ENCODE assay signal across 8 mouse cellular contexts in genomic region chr4:47603847-47604397, GRCm38 (mm10).
DNase-seq lines count a peak whose midpoint lies in the region; ATAC-seq lines count a peak whose summit lies in the region.

No protein-coding gene starts in this region.

- H3K4me3 ChIP-seq in stomach, embryonic 15.5 days (replicated peaks), result peak overlapping the region; percentile 22

- 0 out of 2 replicates have a peak overlapping the region, but pooled peaks have one; percentile 32 for H3K27ac ChIP-seq in stomach, embryonic 15.5 days

- peak; percentile 67 for DNase-seq in right cerebral cortex, adult 18-20 months
- no peak for DNase-seq in right cerebral cortex, postnatal 25 days
- DNase-seq in gastrocnemius, postnatal 36 days, result peak; percentile 38 to 50
- peak; percentile 5 for DNase-seq in induced T-regulatory cell, adult 2 months (ENCODE audit: low read depth)
- DNase-seq in lung, postnatal 10 days, result peak; percentile 15
- DNase-seq in thymus, postnatal 25 days, result no peak

- H3K9ac ChIP-seq in stomach, embryonic 15.5 days, result no peak overlapping the region

- no peaks in the 10 kb centered on the region for H3K4me1 ChIP-seq in stomach, embryonic 15.5 days

- 23% methylated on average over 14 of the region's 14 CpGs for WGBS in stomach, embryonic 15.5 days

- H3K27me3 ChIP-seq in stomach, embryonic 15.5 days (replicated peaks), result no peaks in the 10 kb centered on the region

- H3K36me3 ChIP-seq in stomach, embryonic 15.5 days, result no peaks in the 10 kb centered on the region

- H3K9me3 ChIP-seq in stomach, embryonic 15.5 days, result no peaks in the 10 kb centered on the region

- intact Hi-C loops in gastrocnemius, postnatal 36 days (cut with DNase I), result no loop called here

- peak overlapping the region; percentile 49 for H3K4me2 ChIP-seq in stomach, embryonic 15.5 days

- peak; percentile 82 for ATAC-seq in common myeloid progenitor, adult 5-6 weeks (replicated peaks; ENCODE audit: low read depth, poor library complexity, severe bottlenecking)
- peak; percentile 70 for ATAC-seq in stomach, embryonic 15.5 days (ENCODE audit: insufficient read depth, low FRiP score, low read depth)

Comparison
In these comparisons a context has a peak if more than half of its experiments do, and no peak if none do; other contexts are left out.
1. DNase-seq: peak in right cerebral cortex, adult 18-20 months (single experiment), gastrocnemius, postnatal 36 days (2 of 2), induced T-regulatory cell, adult 2 months (single experiment) and lung, postnatal 10 days (single experiment); none in right cerebral cortex, postnatal 25 days (single experiment) and thymus, postnatal 25 days (single experiment).